10 mouse cellular contexts compared by ENCODE assay signal in genomic region chr12:85532613-85533460, GRCm38 (mm10). TPM values are rescaled to one million over a fixed set of nuclear protein-coding genes. Genes with fewer than 3 reads are reported as not detected.
DNase-seq lines count a peak whose midpoint lies in the region; ATAC-seq lines count a peak whose summit lies in the region.
"Had no signal": no experiment of that assay in that cellular context is flagged by ENCODE, and none has a peak within 500 bp of the region (broad histone marks: within the 10 kb centered on the region; RNA-seq: fewer than 3 reads in every experiment).

No protein-coding gene starts in this region.

- WGBS in intestine, embryonic 15.5 days: 42% methylated on average over 14 of the region's 14 CpGs
- WGBS in midbrain, embryonic 10.5 days: 85% methylated on average over 14 of the region's 14 CpGs

- no peak overlapping the region for H3K4me3 ChIP-seq in intestine, embryonic 15.5 days (replicated peaks)
- no peak overlapping the region for H3K4me3 ChIP-seq in midbrain, embryonic 10.5 days
- H3K4me3 ChIP-seq: embryonic facial prominence, embryonic 13.5 days; midbrain, embryonic 12.5 days had no signal

- ATAC-seq in intestine, embryonic 15.5 days: peak; percentile 83

- H3K27ac ChIP-seq in intestine, embryonic 15.5 days: peak overlapping the region; percentile 58
- no peak overlapping the region for H3K27ac ChIP-seq in midbrain, embryonic 10.5 days (replicated peaks)
- H3K27ac ChIP-seq: embryonic facial prominence, embryonic 13.5 days; midbrain, embryonic 12.5 days had no signal

- 0 out of 2 replicates have a peak overlapping the region, but pooled peaks have one; percentile 14 for H3K4me2 ChIP-seq in intestine, embryonic 15.5 days (replicated peaks)
- H3K4me2 ChIP-seq: embryonic facial prominence, embryonic 13.5 days; midbrain, embryonic 12.5 days had no signal

- no peak overlapping the region for H3K9ac ChIP-seq in intestine, embryonic 15.5 days
- H3K9ac ChIP-seq: embryonic facial prominence, embryonic 13.5 days; midbrain, embryonic 12.5 days had no signal

- DNase-seq in adrenal gland, adult (ENCODE audit: inconsistent age in 2 of 2, low spot score in 1 of 2): peak; percentile 82 to 87
- no peak for DNase-seq in adrenal gland, postnatal 25 days
- DNase-seq in urinary bladder, adult 18-20 months (ENCODE audit: low spot score in 2 of 2): peak; percentile 19 to 71
- no peak for DNase-seq in urinary bladder, postnatal 10 days (ENCODE audit: low spot score)
- peak; percentile 89 for DNase-seq in lung, postnatal 14 days
- DNase-seq in thymus, postnatal 0 days (ENCODE audit: low spot score): peak; percentile 73
- no peak for DNase-seq in midbrain, embryonic 10.5 days (ENCODE audit: low spot score)

- H3K9me3 ChIP-seq in intestine, embryonic 15.5 days: no peaks in the 10 kb centered on the region
- no peaks in the 10 kb centered on the region for H3K9me3 ChIP-seq in midbrain, embryonic 10.5 days (replicated peaks)
- H3K9me3 ChIP-seq: embryonic facial prominence, embryonic 13.5 days; midbrain, embryonic 12.5 days had no signal

- H3K27me3 ChIP-seq in intestine, embryonic 15.5 days (replicated peaks): no peaks in the 10 kb centered on the region
- no peaks in the 10 kb centered on the region for H3K27me3 ChIP-seq in midbrain, embryonic 10.5 days (ENCODE audit: low read depth, poor library complexity, severe bottlenecking)
- H3K27me3 ChIP-seq: embryonic facial prominence, embryonic 13.5 days; midbrain, embryonic 12.5 days had no signal

- 0 out of 2 replicates have a peak, but pooled peaks cover 20% of the 10 kb centered on the region for H3K4me1 ChIP-seq in intestine, embryonic 15.5 days (replicated peaks)
- no peaks in the 10 kb centered on the region for H3K4me1 ChIP-seq in midbrain, embryonic 10.5 days
- H3K4me1 ChIP-seq: midbrain, embryonic 12.5 days had no signal

- no peaks in the 10 kb centered on the region for H3K36me3 ChIP-seq in intestine, embryonic 15.5 days
- H3K36me3 ChIP-seq in midbrain, embryonic 10.5 days: no peaks in the 10 kb centered on the region
- H3K36me3 ChIP-seq: embryonic facial prominence, embryonic 13.5 days; midbrain, embryonic 12.5 days had no signal

RNA-seq across cellular contexts. Expression of gene Fos, which starts 59.1 kb away (rescaled TPM):
- total RNA-seq in adrenal gland, postnatal 25 days (2021): 1.9 and 2.0 TPM in 2 replicates
- polyA plus RNA-seq in intestine, embryonic 15.5 days (2015; fragmentation: Nextera tagmentation; extraction: Ambion mirVana): 4.9 and 5.3 TPM in 2 replicates
- 3.9 and 4.9 TPM in 2 replicates for polyA plus RNA-seq in thymus, postnatal 0 days (2015; fragmentation: Nextera tagmentation; extraction: Ambion mirVana)
- polyA plus RNA-seq in midbrain, embryonic 10.5 days (2016; fragmentation: Nextera tagmentation; extraction: Ambion mirVana): 0.54 and 1.1 TPM in 2 replicates

Comparison
In these comparisons a context has a peak if more than half of its experiments do, and no peak if none do; other contexts are left out.
1. DNase-seq: peak in adrenal gland, adult (2 of 2), urinary bladder, adult 18-20 months (2 of 2), lung, postnatal 14 days (single experiment) and thymus, postnatal 0 days (single experiment); none in adrenal gland, postnatal 25 days (single experiment), urinary bladder, postnatal 10 days (single experiment) and midbrain, embryonic 10.5 days (single experiment).